ENCODE assay signal across 8 mouse cellular contexts in genomic region chr4:28176771-28177170, GRCm38 (mm10).
DNase-seq lines count a peak whose midpoint lies in the region; ATAC-seq lines count a peak whose summit lies in the region.

No protein-coding gene starts in this region.

- DNase-seq in heart, adult 9 months (ENCODE audit: low spot score in 2 of 2), result no peak
- peak; percentile 54 for DNase-seq in MEL-GATA-1-ER (ENCODE audit: extremely low read depth, low read depth)
- DNase-seq in retina, postnatal 1 day, result peak; percentile 70
- DNase-seq in cerebellum, adult 9-11 months, result no peak

- no peak overlapping the region for H3K4me2 ChIP-seq in heart, embryonic 11.5 days
- H3K4me2 ChIP-seq in hindbrain, embryonic 15.5 days, result no peak overlapping the region
- no peak overlapping the region for H3K4me2 ChIP-seq in liver, embryonic 16.5 days (ENCODE audit: low read depth, low read length)

- no peak overlapping the region for H3K27ac ChIP-seq in heart, embryonic 11.5 days (ENCODE audit: low read depth, low read length)
- no peak overlapping the region for H3K27ac ChIP-seq in hindbrain, embryonic 15.5 days (replicated peaks)
- no peak overlapping the region for H3K27ac ChIP-seq in liver, embryonic 16.5 days (ENCODE audit: low read length)

- H3K9me3 ChIP-seq in heart, embryonic 11.5 days (replicated peaks; ENCODE audit: control insufficient read depth, low read length), result no peaks in the 10 kb centered on the region
- H3K9me3 ChIP-seq in hindbrain, embryonic 15.5 days, result peaks cover 5% of the 10 kb centered on the region; the same call in 1 of the 2 replicates
- H3K9me3 ChIP-seq in liver, embryonic 16.5 days (replicated peaks; ENCODE audit: control insufficient read depth, low read length), result no peaks in the 10 kb centered on the region

- no peaks in the 10 kb centered on the region for H3K4me1 ChIP-seq in heart, embryonic 11.5 days (ENCODE audit: control insufficient read depth, insufficient read depth, low read length)
- no peaks in the 10 kb centered on the region for H3K4me1 ChIP-seq in hindbrain, embryonic 15.5 days (replicated peaks)
- H3K4me1 ChIP-seq in liver, embryonic 16.5 days (ENCODE audit: control insufficient read depth, low read depth, low read length), result no peaks in the 10 kb centered on the region

- H3K36me3 ChIP-seq in heart, embryonic 11.5 days (ENCODE audit: control insufficient read depth, insufficient read depth, low read length), result no peaks in the 10 kb centered on the region
- no peaks in the 10 kb centered on the region for H3K36me3 ChIP-seq in hindbrain, embryonic 15.5 days
- no peaks in the 10 kb centered on the region for H3K36me3 ChIP-seq in liver, embryonic 16.5 days (ENCODE audit: control insufficient read depth, insufficient read depth)

- H3K9ac ChIP-seq in heart, embryonic 11.5 days (ENCODE audit: low read depth, low read length), result no peak overlapping the region
- no peak overlapping the region for H3K9ac ChIP-seq in hindbrain, embryonic 15.5 days
- no peak overlapping the region for H3K9ac ChIP-seq in liver, embryonic 16.5 days (ENCODE audit: low read depth, low read length)

- H3K4me3 ChIP-seq in heart, embryonic 11.5 days (ENCODE audit: low read depth, low read length), result no peak overlapping the region
- no peak overlapping the region for H3K4me3 ChIP-seq in hindbrain, embryonic 15.5 days
- H3K4me3 ChIP-seq in liver, embryonic 16.5 days (ENCODE audit: low read depth, low read length), result no peak overlapping the region

- no peaks in the 10 kb centered on the region for H3K27me3 ChIP-seq in heart, embryonic 11.5 days (ENCODE audit: control insufficient read depth, insufficient read depth, low read length)
- H3K27me3 ChIP-seq in hindbrain, embryonic 15.5 days, result no peaks in the 10 kb centered on the region
- no peaks in the 10 kb centered on the region for H3K27me3 ChIP-seq in liver, embryonic 16.5 days (ENCODE audit: control insufficient read depth, insufficient read depth, low read depth, low read length)

- ATAC-seq in heart, embryonic 11.5 days (replicated peaks; ENCODE audit: insufficient number of reproducible peaks, low FRiP score, low TSS enrichment), result peak; percentile 100
- peak; percentile 100 for ATAC-seq in erythroid progenitor cell, adult 5-6 weeks (replicated peaks; ENCODE audit: low FRiP score, poor library complexity, severe bottlenecking)
- ATAC-seq in hindbrain, embryonic 15.5 days (ENCODE audit: low FRiP score, low read depth), result peak; percentile 99
- ATAC-seq in liver, embryonic 16.5 days (ENCODE audit: low read depth), result peak; percentile 99

- WGBS in heart, embryonic 11.5 days (ENCODE audit: insufficient replicate concordance), result 77% methylated on average over 3 of the region's 3 CpGs
- whole genome bisulfite sequencing in hindbrain, embryonic 15.5 days, result 71% methylated on average over 3 of the region's 3 CpGs
- 57% methylated on average over 3 of the region's 3 CpGs for WGBS in liver, embryonic 16.5 days (ENCODE audit: insufficient replicate concordance)

Comparison
In these comparisons a context has a peak if more than half of its experiments do, and no peak if none do; other contexts are left out.
1. DNase-seq: peak in MEL-GATA-1-ER (single experiment) and retina, postnatal 1 day (single experiment); none in heart, adult 9 months (0 of 2) and cerebellum, adult 9-11 months (single experiment).
2. Peak in every context shown above with its lines, with median percentiles within 50 percentile points of each other: ATAC-seq.